23 mouse cellular contexts compared by ENCODE assay signal in the genomic region with DNA sequence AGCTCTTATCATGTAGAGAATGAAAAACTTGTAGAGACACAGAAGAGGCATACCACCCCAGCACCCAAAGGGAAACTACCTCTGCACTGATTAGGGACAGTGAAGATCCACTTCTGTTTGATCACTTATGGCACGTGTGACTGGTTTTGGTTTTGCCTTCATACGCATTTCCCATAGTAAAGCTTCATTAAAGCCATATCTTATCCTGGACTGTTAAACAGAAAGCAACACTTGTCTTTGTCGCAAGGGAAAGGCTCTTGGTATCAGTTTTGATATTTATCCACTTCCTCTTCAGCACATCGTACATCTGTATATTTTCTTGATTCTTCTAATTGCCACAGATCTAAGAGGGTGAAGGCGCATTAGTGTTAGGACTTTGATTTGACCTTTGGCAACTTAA. TPM values are rescaled to one million over a fixed set of nuclear protein-coding genes. Genes with fewer than 3 reads are reported as not detected.
DNase-seq lines count a peak whose midpoint lies in the region; ATAC-seq and TF ChIP-seq lines count a peak whose summit lies in the region.
"Had no signal": no experiment of that assay in that cellular context is flagged by ENCODE, and none has a peak within 500 bp of the region (broad histone marks: within the 10 kb centered on the region; RNA-seq: fewer than 3 reads in every experiment).

No protein-coding gene starts in this region.

- DNase-seq in liver, embryonic 11.5 days (ENCODE audit: low spot score), result no peak
- DNase-seq in liver, result no peak
- no peak for DNase-seq in embryo, embryonic 10.5 days (ENCODE audit: low spot score)
- no peak for DNase-seq in adrenal gland, adult 2 months
- DNase-seq in lung, postnatal 0 days (ENCODE audit: low spot score), result no peak
- DNase-seq in heart, adult 11 months, result no peak
- DNase-seq: adrenal gland, postnatal 36 days; cerebellum, adult 9-10 months; forebrain, postnatal 0 days; gastrocnemius, postnatal 36 days; heart, postnatal 4 days; kidney, adult 8-10 months; kidney, postnatal 10 days; lung, adult 2 months; lung, postnatal 36 days had no signal

- H3K4me1 ChIP-seq in liver, embryonic 11.5 days (replicated peaks; ENCODE audit: control insufficient read depth, insufficient read depth, low read length), result peaks cover 27% of the 10 kb centered on the region
- no peaks in the 10 kb centered on the region for H3K4me1 ChIP-seq in lung, postnatal 0 days (ENCODE audit: insufficient read depth, low read depth, low read length)
- H3K4me1 ChIP-seq: forebrain, embryonic 10.5 days; intestine, embryonic 15.5 days; limb, embryonic 13.5 days had no signal

- TF ChIP-seq EP300 in lung, postnatal 0 days (IDR thresholded peaks at IDR 0.05), result no peak

- H3K4me2 ChIP-seq in liver, embryonic 11.5 days, result no peak overlapping the region
- no peak overlapping the region for H3K4me2 ChIP-seq in lung, postnatal 0 days (replicated peaks; ENCODE audit: low read depth, low read length)
- H3K4me2 ChIP-seq: hindbrain, embryonic 14.5 days; intestine, embryonic 15.5 days; limb, embryonic 13.5 days; midbrain, embryonic 11.5 days had no signal

- no peaks in the 10 kb centered on the region for H3K9me3 ChIP-seq in liver, embryonic 11.5 days (ENCODE audit: control insufficient read depth, low read length)
- no peaks in the 10 kb centered on the region for H3K9me3 ChIP-seq in lung, postnatal 0 days (ENCODE audit: low read length)
- H3K9me3 ChIP-seq: forebrain, embryonic 10.5 days; intestine, embryonic 15.5 days; limb, embryonic 13.5 days had no signal

- no peak for TF ChIP-seq CTCF in lung, postnatal 0 days (IDR thresholded peaks at IDR 0.05)

- 70% methylated on average over 5 of the region's 5 CpGs for WGBS in liver, embryonic 11.5 days
- 87% methylated on average over 5 of the region's 5 CpGs for WGBS in lung, postnatal 0 days

- H3K36me3 ChIP-seq in liver, embryonic 11.5 days (ENCODE audit: control insufficient read depth, insufficient read depth, low read length), result peaks cover 30% of the 10 kb centered on the region
- peaks cover 8% of the 10 kb centered on the region; the same call in 1 of the 2 replicates for H3K36me3 ChIP-seq in lung, postnatal 0 days (ENCODE audit: insufficient read depth, low read length)

- no peak overlapping the region for H3K4me3 ChIP-seq in liver, embryonic 11.5 days (ENCODE audit: low read depth, low read length)
- H3K4me3 ChIP-seq in lung, postnatal 0 days (ENCODE audit: low read depth, low read length), result no peak overlapping the region
- H3K4me3 ChIP-seq: forebrain, embryonic 10.5 days; intestine, embryonic 15.5 days; layer of hippocampus, adult 2 months; limb, embryonic 13.5 days had no signal

- H3K9ac ChIP-seq in liver, embryonic 11.5 days (ENCODE audit: low read depth, low read length), result no peak overlapping the region
- no peak overlapping the region for H3K9ac ChIP-seq in lung, postnatal 0 days (replicated peaks; ENCODE audit: low read depth)
- H3K9ac ChIP-seq: forebrain, postnatal 0 days; hindbrain, embryonic 14.5 days; intestine, embryonic 15.5 days; limb, embryonic 13.5 days had no signal

- H3K27ac ChIP-seq in liver, embryonic 11.5 days (ENCODE audit: low read depth, low read length), result peak overlapping the region; percentile 25; the same call in 1 of the 2 replicates
- no peak overlapping the region for H3K27ac ChIP-seq in lung, postnatal 0 days (ENCODE audit: low read length)
- H3K27ac ChIP-seq: forebrain, embryonic 10.5 days; hindbrain, embryonic 14.5 days; intestine, embryonic 15.5 days; layer of hippocampus, adult 2 months; limb, embryonic 13.5 days had no signal

- ATAC-seq in liver, embryonic 11.5 days (replicated peaks; ENCODE audit: low FRiP score), result no peak
- peak; percentile 27 for ATAC-seq in granulocyte monocyte progenitor cell, adult 5-6 weeks (replicated peaks; ENCODE audit: poor library complexity, severe bottlenecking)
- ATAC-seq in megakaryocyte, adult 5-6 weeks (ENCODE audit: poor library complexity, severe bottlenecking), result peak; percentile 30; the same call in 1 of the 2 replicates
- no peak for ATAC-seq in lung, postnatal 0 days
- ATAC-seq: forebrain, postnatal 0 days; intestine, embryonic 15.5 days had no signal

- H3K27me3 ChIP-seq in liver, embryonic 11.5 days (replicated peaks; ENCODE audit: control insufficient read depth, insufficient read depth, low read length), result no peaks in the 10 kb centered on the region
- H3K27me3 ChIP-seq in lung, postnatal 0 days (replicated peaks; ENCODE audit: insufficient read depth, low read length), result no peaks in the 10 kb centered on the region
- H3K27me3 ChIP-seq: intestine, embryonic 15.5 days; limb, embryonic 13.5 days had no signal

RNA-seq across cellular contexts. Expression of gene Ugcg, which starts 25.6 kb away (rescaled TPM):
- polyA plus RNA-seq in liver, embryonic 11.5 days (2014; fragmentation: Nextera tagmentation; extraction: Ambion mirVana), result 25.9 and 26.1 TPM in 2 replicates
- 34.4 and 35.8 TPM in 2 replicates for total RNA-seq in granulocyte monocyte progenitor cell, adult 5-6 weeks (2014; fragmentation: Nextera tagmentation)
- total RNA-seq in granulocyte monocyte progenitor cell, adult 5-6 weeks (2017), result 24.6 and 38.7 TPM in 2 replicates
- 47.6 and 53.4 TPM in 2 replicates for total RNA-seq in megakaryocyte, adult 5-6 weeks (2015)
- 28.9 and 32.8 TPM in 2 replicates for total RNA-seq in megakaryocyte, adult 5-6 weeks (2017)
- total RNA-seq in adrenal gland, adult 2 months (2021), result 10 to 100 TPM; 26.5 to 44.3 TPM
- 41.7 and 49.9 TPM in 2 replicates for polyA plus RNA-seq in adrenal gland, adult 2 months (2012; rRNA removed)
- polyA plus RNA-seq in lung, postnatal 0 days (2015; fragmentation: Nextera tagmentation; extraction: Ambion mirVana), result 13.8 and 16.2 TPM in 2 replicates

Comparison
In these comparisons a context has a peak if more than half of its experiments do, and no peak if none do; other contexts are left out.
1. ATAC-seq: peak in granulocyte monocyte progenitor cell, adult 5-6 weeks (single experiment) and megakaryocyte, adult 5-6 weeks (single experiment); none in liver, embryonic 11.5 days (single experiment) and lung, postnatal 0 days (single experiment).